9 mouse cellular contexts compared by ENCODE assay signal in the genomic region with DNA sequence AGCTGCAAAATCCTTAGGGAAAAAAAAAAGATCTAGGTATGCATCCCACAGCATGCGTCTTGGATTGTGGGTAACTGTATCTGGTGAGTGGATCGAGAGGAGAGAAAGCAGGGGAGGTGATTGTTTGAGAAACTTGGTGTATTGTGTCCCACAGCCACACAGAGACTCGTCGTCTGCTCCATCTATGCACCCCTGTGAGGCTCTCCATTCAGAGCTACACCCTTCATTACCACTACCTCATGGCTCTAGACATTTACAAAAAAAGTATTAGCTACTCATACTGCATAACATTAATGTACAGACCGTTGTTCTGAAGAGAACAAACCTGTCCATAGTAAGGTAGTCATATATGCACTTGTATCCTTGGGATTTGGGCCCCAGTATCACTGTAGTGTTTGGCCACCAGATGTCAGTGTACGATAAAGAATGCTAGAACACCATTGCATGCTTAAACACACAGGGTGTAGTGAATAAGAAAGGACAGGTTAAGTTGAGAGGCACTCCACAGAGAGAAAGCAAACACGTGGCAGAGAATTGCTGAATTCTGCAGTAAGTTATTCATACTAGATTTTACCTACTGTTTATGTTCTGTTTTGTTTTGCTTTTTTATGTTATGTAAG.
A peak's percentile ranks its signal among the peaks of the same experiment; 100 is the strongest.
DNase-seq lines count a peak whose midpoint lies in the region; ATAC-seq and TF ChIP-seq lines count a peak whose summit lies in the region.
"Had no signal": no experiment of that assay in that cellular context is flagged by ENCODE, and none has a peak within 500 bp of the region (broad histone marks: within the 10 kb centered on the region; RNA-seq: fewer than 3 reads in every experiment).

No protein-coding gene starts in this region.

- H3K4me1 ChIP-seq in kidney, adult 2 months (ENCODE audit: control insufficient read depth, insufficient read depth, low read length) = no peaks in the 10 kb centered on the region
- no peaks in the 10 kb centered on the region for H3K4me1 ChIP-seq in forebrain, embryonic 16.5 days (replicated peaks; ENCODE audit: control insufficient read depth, insufficient read depth, low read length)
- no peaks in the 10 kb centered on the region for H3K4me1 ChIP-seq in limb, embryonic 13.5 days
- H3K4me1 ChIP-seq: heart, embryonic 15.5 days had no signal

- 50% methylated on average over 7 of the region's 7 CpGs for WGBS in kidney, adult 2 months
- WGBS in forebrain, embryonic 16.5 days = 50% methylated on average over 7 of the region's 7 CpGs
- 56% methylated on average over 7 of the region's 7 CpGs for WGBS in limb, embryonic 13.5 days

- TF ChIP-seq CTCF in kidney, adult 2 months (conservative IDR thresholded peaks at IDR 0.05; ENCODE audit: insufficient read depth, insufficient read length, low read depth, low read length) = no peak

- no peak overlapping the region for H3K9ac ChIP-seq in forebrain, embryonic 16.5 days (replicated peaks; ENCODE audit: low read depth, low read length)
- H3K9ac ChIP-seq in limb, embryonic 13.5 days = no peak overlapping the region
- H3K9ac ChIP-seq: heart, embryonic 15.5 days had no signal

- no peak overlapping the region for H3K27ac ChIP-seq in kidney, adult 2 months (ENCODE audit: insufficient read depth, low read depth, low read length)
- no peak overlapping the region for H3K27ac ChIP-seq in forebrain, embryonic 16.5 days (ENCODE audit: low read length)
- no peak overlapping the region for H3K27ac ChIP-seq in limb, embryonic 13.5 days
- H3K27ac ChIP-seq: heart, embryonic 15.5 days had no signal

- no peak for TF ChIP-seq POLR2A in kidney, adult 2 months (IDR thresholded peaks at IDR 0.05; ENCODE audit: low read depth, low read length)

- H3K27me3 ChIP-seq in kidney, adult 2 months (replicated peaks; ENCODE audit: control insufficient read depth, insufficient read depth, low read length) = no peaks in the 10 kb centered on the region
- no peaks in the 10 kb centered on the region for H3K27me3 ChIP-seq in forebrain, embryonic 16.5 days (replicated peaks; ENCODE audit: control insufficient read depth, insufficient read depth, low read length)
- no peaks in the 10 kb centered on the region for H3K27me3 ChIP-seq in limb, embryonic 13.5 days
- H3K27me3 ChIP-seq: heart, embryonic 15.5 days had no signal

- H3K9me3 ChIP-seq in forebrain, embryonic 16.5 days (ENCODE audit: control insufficient read depth, low read length) = no peaks in the 10 kb centered on the region
- H3K9me3 ChIP-seq in limb, embryonic 13.5 days = no peaks in the 10 kb centered on the region
- H3K9me3 ChIP-seq: heart, embryonic 15.5 days had no signal

- no peak overlapping the region for H3K4me3 ChIP-seq in kidney, adult 2 months (ENCODE audit: insufficient read depth, low read depth, low read length)
- no peak overlapping the region for H3K4me3 ChIP-seq in forebrain, embryonic 16.5 days (replicated peaks; ENCODE audit: low read length)
- H3K4me3 ChIP-seq in limb, embryonic 13.5 days = no peak overlapping the region
- H3K4me3 ChIP-seq: heart, embryonic 15.5 days had no signal

- no peaks in the 10 kb centered on the region for H3K36me3 ChIP-seq in kidney, adult 2 months (ENCODE audit: control insufficient read depth, insufficient read depth, low read length)
- no peaks in the 10 kb centered on the region for H3K36me3 ChIP-seq in forebrain, embryonic 16.5 days (ENCODE audit: control insufficient read depth, insufficient read depth)
- no peaks in the 10 kb centered on the region for H3K36me3 ChIP-seq in limb, embryonic 13.5 days
- H3K36me3 ChIP-seq: heart, embryonic 15.5 days had no signal

- H3K4me2 ChIP-seq in forebrain, embryonic 16.5 days (ENCODE audit: low read length) = no peak overlapping the region
- no peak overlapping the region for H3K4me2 ChIP-seq in limb, embryonic 13.5 days (replicated peaks)
- H3K4me2 ChIP-seq: heart, embryonic 15.5 days had no signal

- ATAC-seq in forebrain, embryonic 16.5 days = peak; percentile 78
- ATAC-seq in limb, embryonic 13.5 days (ENCODE audit: low FRiP score, low read depth) = peak; percentile 77; the same call in 1 of the 2 replicates
- no peak for ATAC-seq in granulocyte monocyte progenitor cell, adult 5-6 weeks (replicated peaks; ENCODE audit: poor library complexity, severe bottlenecking)

- DNase-seq in kidney, adult 2 months = peak; percentile 59
- DNase-seq in kidney, adult 11 months = no peak
- DNase-seq in R1 (ENCODE audit: low read depth, low spot score) = peak; percentile 55
- DNase-seq in thymus, postnatal 10 days (ENCODE audit: low spot score in 2 of 2) = no peak
- DNase-seq in spleen, postnatal 14 days (ENCODE audit: low spot score in 2 of 2) = no peak

Comparison
In these comparisons a context has a peak if more than half of its experiments do, and no peak if none do; other contexts are left out.
1. DNase-seq: peak in kidney, adult 2 months (single experiment) and R1 (single experiment); none in kidney, adult 11 months (single experiment), thymus, postnatal 10 days (0 of 2) and spleen, postnatal 14 days (0 of 2).